Mouse (Mus musculus) brain, embryonic 18.5 days (tissue): ENCODE results near the gene Magel2.

Experiments used
- DNase-seq: peaks from one replicate; pipeline ENCODE4 v3.0.0-alpha.2; 2012; ENCODE audit warnings: low read depth, low spot score

Magel2 gene

DNA sequence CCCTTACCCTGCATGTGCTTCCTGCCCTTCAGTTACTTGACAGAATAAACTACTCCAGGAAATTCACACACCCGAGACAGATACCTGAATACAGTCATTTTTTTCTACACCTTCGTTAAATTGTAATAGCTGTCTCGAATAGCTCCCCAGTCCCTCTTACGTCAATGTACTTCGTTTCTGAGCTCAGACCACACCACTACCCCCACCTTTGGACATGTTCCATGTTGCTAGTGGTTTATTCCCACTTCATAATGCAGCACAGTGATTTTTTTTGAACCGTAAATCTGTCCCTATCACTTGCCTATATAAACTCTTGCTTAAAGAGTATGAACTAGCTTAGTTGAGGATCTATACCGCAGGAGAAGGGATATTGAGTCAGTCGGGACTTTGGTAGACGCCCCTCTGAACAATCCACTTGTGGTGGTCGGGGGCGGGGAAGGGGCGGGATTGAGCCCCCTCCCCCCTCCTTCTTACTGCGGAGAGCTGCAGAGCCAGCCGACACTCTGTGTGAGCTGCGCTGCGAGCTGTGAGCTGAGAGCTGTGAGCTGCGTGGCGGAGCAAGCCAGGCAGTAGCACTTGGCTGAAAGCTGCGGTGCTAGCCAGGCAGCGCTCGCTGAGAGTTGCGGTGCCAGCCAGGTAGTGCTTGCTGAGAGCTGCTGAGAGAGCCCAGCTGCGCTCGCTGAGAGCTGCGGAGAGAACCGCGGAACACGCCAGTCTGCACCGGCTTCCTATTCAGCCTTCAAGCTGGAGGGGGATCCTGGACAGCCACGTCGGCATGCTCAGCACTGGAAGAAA, at the start of gene Magel2:
Magel2 (plus strand) TSS at position 501 of the 795 bp plus-strand sequence.
- peak; percentile 67 for DNase-seq

DNA sequence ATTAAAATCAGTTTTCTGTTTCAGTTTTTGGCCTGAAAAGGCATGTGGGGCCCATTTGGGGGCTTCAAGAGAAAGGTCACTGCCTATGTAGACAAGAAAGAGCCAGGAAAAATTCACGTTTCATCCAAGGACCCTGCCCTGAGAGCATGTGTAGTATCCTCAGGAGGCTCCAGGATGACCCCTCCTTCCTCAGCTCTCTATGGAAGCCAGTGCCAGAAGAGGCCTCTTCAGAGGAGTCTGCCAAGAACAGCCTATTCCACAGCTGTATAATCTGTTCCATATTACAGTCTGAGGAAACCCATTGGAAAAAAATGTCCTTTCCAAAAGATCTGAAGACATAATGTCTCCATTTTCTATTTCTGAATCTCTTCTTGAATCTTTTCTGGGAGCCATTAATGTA, 31.4 kb upstream of the Magel2 start:
- DNase-seq = no peak

DNA sequence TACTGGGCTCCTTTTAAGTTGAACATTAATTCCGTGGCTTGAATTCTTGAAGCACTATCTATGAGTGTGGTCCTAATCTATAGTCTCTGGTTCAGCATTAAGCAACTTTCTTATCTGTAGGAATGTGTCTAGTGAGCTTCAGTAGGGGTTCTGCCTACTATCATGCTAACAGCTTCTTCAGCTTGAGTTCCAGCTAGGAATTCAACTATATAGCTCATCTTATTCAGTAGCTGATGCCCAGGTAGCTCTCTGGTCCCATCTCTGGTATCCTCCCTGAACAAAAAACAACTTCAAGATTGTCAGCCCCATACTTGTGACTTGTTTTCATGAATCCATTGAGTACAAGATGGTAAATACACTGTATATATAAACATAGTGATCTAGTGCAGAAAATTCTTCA, 30.5 kb upstream of the Magel2 start, which contains the start of gene Ndn:
Ndn (plus strand) TSS at position 301 of the 400 bp plus-strand sequence.
- DNase-seq = no peak

- DNase-seq = no peak
These were observed 28.6 kb upstream of the Magel2 start for GRCm38 (mm10) chr7:62348106-62348803.

DNA sequence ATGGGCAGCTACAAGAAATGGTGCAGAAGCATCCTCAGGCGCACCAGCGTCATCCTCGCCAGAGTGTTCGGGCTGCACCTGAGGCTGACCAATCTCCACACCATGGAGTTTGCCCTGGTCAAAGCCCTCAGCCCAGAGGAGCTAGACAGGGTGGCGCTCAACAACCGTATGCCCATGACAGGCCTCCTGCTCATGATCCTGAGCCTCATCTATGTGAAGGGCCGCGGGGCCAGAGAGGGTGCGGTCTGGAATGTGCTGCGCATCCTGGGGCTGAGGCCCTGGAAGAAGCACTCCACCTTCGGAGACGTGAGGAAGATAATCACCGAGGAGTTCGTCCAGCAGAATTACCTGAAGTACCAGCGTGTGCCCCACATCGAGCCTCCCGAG, 28.0 kb upstream of the Magel2 start:
- DNase-seq = no peak

GRCm38 (mm10) chr7:62351266-62351665, 25.5 kb upstream of the Magel2 start:
- no peak for DNase-seq

DNA sequence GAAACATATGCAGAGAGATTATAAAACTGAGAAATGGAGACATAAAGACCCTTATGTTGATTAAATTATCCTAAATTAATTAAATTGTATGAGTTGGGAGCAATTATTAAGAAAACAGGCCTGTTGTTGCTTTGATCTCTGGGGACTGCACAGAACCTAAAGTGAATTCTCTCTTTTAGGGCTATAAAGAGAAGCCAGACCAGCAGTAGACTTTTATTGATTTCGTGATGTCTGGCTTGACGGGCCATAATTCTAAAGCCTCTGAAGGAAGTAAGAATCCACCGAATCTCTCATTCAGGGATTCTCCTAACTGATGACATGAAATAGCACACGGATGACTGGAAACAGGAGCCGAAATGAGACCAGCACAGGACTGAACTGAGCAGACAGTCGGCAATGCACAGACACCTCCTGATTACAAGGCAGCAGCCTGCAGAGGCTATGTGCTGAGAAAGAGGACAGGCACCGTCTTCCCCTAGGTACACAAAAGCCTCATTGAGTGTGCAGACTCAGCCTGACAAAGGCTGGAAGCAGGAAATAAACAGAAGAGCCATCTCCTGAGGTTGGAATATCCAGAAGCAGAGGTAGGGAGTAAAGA, 11.7 kb upstream of the Magel2 start:
- DNase-seq = no peak

DNA sequence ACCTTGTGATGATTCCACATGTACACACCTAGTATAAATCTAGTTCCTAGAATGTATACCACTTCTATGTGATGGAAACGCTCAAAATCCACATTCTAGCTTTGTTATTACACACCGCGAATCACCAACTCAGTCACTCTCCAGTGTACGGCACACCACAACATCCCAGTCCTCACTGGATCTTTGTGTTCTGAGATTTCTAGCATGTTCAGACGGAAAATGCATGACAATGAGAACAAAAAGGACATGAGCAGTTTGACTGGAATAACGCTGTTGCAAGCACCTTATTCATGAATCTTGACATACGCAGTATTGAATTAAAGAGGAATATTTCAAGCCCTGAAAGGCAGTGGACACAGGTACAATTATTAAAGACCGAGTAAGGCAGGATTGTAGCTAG, 10.1 kb upstream of the Magel2 start:
- DNase-seq = no peak

- no peak for DNase-seq
These were observed 1.2 kb upstream of the Magel2 start for GRCm38 (mm10) chr7:62375658-62376057.

DNA sequence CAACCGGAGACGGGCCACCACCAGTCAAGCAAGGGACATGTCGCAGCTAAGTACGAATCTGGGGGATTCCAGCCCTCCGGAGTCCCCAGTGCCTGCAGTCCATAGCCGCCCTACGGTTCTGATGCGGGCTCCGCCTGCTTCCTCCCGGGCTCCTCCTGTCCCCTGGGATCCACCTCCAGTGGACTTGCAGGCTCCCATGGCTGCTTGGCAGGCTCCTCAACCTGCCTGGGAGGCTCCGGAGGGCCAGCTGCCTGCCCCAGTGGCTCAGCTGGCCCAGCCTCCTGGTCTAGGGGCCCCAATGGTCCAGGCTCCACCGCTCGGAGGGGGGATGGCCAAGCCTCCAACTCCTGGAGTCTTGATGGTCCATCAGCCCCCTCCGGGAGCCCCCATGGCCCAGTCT, 503 bp downstream of the Magel2 start:
- no peak for DNase-seq

GRCm38 (mm10) chr7:62378529-62378928, 1.7 kb downstream of the Magel2 start:
- no peak for DNase-seq

GRCm38 (mm10) chr7:62382391-62382790, 5.6 kb downstream of the Magel2 start:
- no peak for DNase-seq

DNA sequence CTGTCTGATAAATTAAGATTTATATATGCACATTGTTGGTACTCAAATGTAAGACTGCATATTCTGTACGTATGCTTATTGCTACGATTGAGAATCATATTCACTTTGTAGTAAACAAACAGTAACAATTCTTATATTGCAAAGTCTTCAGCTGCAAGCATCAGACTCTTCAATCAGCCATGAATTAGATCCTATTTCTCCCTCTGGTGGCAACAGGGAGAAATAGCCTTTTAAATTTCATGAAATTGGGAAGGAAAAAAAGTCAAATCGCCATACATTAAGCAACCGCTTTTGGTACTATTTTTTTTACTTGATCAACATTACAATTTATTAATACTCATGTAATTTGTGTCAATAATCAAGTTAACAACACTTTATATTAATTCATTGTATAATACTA, 11.5 kb downstream of the Magel2 start:
- no peak for DNase-seq

- no peak for DNase-seq
These were observed 15.4 kb downstream of the Magel2 start for GRCm38 (mm10) chr7:62392202-62392601.

GRCm38 (mm10) chr7:62406573-62407050, 29.8 kb downstream of the Magel2 start:
- DNase-seq = no peak

GRCm38 (mm10) chr7:62407803-62408202, 31.0 kb downstream of the Magel2 start:
- no peak for DNase-seq

DNA sequence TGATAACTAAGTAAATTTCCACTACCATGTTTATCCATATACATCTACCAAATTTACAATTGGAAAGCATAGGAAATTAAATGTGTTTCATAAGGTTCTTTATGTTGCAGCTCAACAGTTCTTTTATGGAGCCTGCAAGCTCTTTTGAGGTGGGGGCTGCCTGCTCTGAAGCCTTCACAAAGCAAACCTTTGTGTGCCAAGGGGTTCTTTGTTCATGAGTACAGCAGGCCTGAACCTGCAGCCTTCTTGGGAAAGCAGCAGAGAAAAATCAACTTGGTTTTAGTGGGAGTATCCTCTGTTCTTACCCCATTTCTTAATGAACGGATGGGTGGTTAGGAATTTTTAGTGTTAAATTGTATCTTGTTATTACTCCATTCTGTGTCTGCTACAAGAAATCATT, 38.4 kb downstream of the Magel2 start:
- DNase-seq = no peak

GRCm38 (mm10) chr7:62416173-62416572, 39.4 kb downstream of the Magel2 start:
- no peak for DNase-seq

GRCm38 (mm10) chr7:62418346-62418745, 41.5 kb downstream of the Magel2 start:
- no peak for DNase-seq

DNA sequence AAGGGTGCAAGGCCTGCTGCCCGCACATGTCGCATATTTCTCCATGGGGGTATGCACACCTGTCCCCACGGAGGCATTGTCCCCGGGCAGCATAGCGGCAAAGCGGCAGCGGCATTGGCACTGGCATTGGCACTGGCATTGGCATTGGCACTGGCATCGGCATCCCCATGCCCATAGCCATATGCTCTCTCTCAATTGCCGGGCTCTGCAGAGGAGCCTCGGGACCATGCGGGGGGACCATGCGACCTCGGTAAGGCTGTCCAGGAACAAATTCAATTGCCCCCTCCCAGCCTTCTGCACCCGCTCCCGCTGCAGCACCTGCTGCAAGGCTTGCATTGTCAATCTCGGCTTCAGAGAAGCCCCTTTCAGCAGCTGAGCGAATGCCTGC, 42.3 kb downstream of the Magel2 start:
- DNase-seq = no peak

- peak; percentile 81 for DNase-seq
These were observed 42.9 kb downstream of the Magel2 start, which contains the start of gene Mkrn3 for GRCm38 (mm10) chr7:62419493-62420360. Gene Mkrn3 (minus strand): TSS chr7:62420139.
